Mouse (Mus musculus): ENCODE measurements around the gene A430078G23Rik. TPM values are rescaled to one million over a fixed set of nuclear protein-coding genes. Genes with fewer than 3 reads are reported as not detected.
"Not testable (repeated sequence)": the region's sequence is repeated elsewhere in the genome, so short reads cannot be mapped to it uniquely, and the experiment has no call there.

Gene A430078G23Rik
- polyA plus RNA-seq, 1 experiment from 2014 or later: not detected

DNA sequence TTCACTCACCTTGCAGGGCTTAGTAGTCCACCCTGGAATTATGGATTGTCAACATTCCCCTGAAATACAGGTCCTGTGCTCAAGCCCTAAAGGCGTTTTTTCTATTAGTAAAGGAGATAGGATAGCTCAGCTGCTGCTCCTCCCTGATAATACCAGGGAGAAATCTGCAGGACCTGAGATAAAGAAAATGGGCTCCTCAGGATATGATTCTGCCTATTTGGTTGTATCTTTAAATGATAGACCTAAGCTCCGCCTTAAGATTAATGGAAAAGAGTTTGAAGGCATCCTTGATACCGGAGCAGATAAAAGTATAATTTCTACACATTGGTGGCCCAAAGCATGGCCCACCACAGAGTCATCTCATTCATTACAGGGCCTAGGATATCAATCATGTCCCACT, 12.5 kb upstream of the A430078G23Rik start:
- WGBS: 93% methylated on average over 2 of the region's 3 CpGs
- not testable (repeated sequence) for H3K4me3 ChIP-seq (ENCODE audit: low read depth, low read length); H3K36me3 ChIP-seq (ENCODE audit: control insufficient read depth, insufficient read depth, low read length); H3K4me1 ChIP-seq (ENCODE audit: control insufficient read depth, insufficient read depth, low read length); DNase-seq (ENCODE audit: low spot score); H3K27ac ChIP-seq (ENCODE audit: low read depth, low read length); ATAC-seq (ENCODE audit: insufficient read depth, low FRiP score, low TSS enrichment); H3K9me3 ChIP-seq (ENCODE audit: control insufficient read depth, low read length); H3K9ac ChIP-seq (ENCODE audit: low read length); H3K27me3 ChIP-seq (ENCODE audit: control insufficient read depth, insufficient read depth, low read length); H3K4me2 ChIP-seq (ENCODE audit: low read depth)

DNA sequence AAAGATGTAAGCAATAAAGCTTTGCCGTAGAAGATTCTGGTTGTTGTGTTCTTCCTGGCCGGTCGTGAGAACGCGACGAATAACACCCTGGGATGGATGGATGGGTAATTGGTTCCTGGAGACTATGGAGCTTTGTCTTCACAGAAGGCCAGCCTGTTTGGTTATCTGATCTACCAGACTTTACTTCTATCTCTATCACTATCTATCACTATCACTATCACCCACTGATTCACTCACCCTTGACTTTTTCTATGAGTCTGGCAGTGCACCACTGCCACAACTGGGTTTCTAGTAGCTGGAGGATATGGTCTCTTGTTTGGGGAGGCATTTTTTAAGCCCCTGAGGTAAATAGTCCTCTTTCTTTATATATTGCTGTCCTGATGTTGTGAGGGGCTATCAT, 7.9 kb upstream of the A430078G23Rik start:
- WGBS: 97% methylated on average over 6 of the region's 6 CpGs
- ATAC-seq (ENCODE audit: insufficient read depth, low FRiP score, low TSS enrichment): no peak
- no peaks in the 10 kb centered on the region for H3K4me1 ChIP-seq (ENCODE audit: control insufficient read depth, insufficient read depth, low read length)

DNA sequence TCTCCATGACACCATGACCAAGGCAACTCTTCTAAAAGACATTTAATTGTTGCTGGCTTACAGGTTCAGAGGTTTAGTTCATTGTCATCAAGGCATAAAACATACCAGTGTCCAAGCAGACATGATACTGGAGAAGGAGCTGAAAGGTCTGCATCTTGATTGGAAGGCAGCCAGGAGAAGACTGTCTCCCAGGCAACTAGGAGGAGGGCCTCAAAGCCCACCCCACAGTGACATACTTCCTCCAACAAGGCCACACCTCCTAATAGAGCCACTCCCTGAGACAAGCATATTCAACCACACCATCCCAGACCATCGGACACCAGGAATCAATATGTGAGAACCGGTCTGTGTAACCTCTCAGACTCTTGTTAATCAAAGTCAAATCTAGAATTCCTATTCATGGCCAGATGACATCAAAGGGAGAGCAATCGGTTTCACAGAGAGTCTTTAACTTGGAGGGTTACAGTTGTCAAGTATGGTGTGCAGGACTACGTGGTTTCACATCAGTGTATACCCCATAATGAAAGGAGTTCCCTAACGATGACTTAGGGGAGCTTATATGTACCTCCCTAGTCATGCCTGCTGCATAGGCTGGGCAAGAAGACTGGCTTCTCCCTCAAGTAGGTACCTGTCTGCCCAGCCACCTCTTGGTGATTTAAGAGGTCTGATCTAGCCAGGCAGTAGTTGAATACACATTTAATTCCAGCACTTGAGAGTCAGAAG, 6.4 kb upstream of the A430078G23Rik start:
- 85% methylated on average over 5 of the region's 5 CpGs for WGBS

More for the DNA sequence above, 7.9 kb upstream of the A430078G23Rik start:
- H3K4me3 ChIP-seq (ENCODE audit: low read depth, low read length): no peak overlapping the region
- no peaks in the 10 kb centered on the region for H3K9me3 ChIP-seq (ENCODE audit: control insufficient read depth, low read length)
- no peak for DNase-seq (ENCODE audit: low spot score)
- no peaks in the 10 kb centered on the region for H3K27me3 ChIP-seq (ENCODE audit: control insufficient read depth, insufficient read depth, low read length)
- H3K9ac ChIP-seq (ENCODE audit: low read length): no peak overlapping the region
- H3K36me3 ChIP-seq (ENCODE audit: control insufficient read depth, insufficient read depth, low read length): no peaks in the 10 kb centered on the region
- H3K27ac ChIP-seq (ENCODE audit: low read depth, low read length): no peak overlapping the region
- no peak overlapping the region for H3K4me2 ChIP-seq (ENCODE audit: low read depth)

DNA sequence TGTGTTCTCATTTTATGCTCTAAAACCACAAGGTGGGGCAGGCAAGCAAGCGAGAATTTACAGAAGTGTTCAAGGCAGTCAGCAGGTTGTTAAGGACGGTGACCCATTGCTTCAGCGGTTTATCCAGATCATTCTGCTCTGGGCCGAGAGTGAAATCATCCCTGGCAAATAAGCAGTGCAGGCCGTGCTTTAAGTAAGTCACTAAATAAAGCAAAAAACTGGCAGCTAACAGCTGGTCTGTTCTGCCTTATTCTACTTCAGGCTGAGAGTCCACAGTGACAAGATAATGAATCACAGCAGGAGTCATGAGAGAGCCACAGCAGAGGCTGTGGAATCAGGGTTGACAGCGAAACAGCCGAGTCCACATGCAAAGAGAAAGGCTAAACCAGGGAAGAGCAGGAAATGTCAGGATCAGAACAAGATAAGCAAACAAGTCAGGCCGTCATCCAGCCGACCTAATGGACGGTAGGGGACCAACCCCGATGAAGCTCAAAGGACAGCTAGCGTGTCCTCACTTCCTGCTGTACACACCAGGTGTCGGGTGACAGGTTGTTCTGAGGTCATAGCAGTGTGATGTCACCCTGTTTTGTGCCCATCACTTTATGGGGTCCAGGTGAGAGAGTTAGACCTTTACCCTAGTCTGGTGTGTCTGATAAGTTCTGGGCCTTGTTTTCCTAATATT, 4.9 kb upstream of the A430078G23Rik start:
- DNase-seq (ENCODE audit: low spot score) (no peak), ATAC-seq (ENCODE audit: insufficient read depth, low FRiP score, low TSS enrichment) (no peak)
- Histone ChIP-seq H3K36me3 (ENCODE audit: control insufficient read depth, insufficient read depth, low read length) (no peaks in the 10 kb centered on the region), H3K4me1 (ENCODE audit: control insufficient read depth, insufficient read depth, low read length) (no peaks in the 10 kb centered on the region), H3K27ac (ENCODE audit: low read depth, low read length) (no peak overlapping the region), H3K4me3 (ENCODE audit: low read depth, low read length) (no peak overlapping the region), H3K9ac (ENCODE audit: low read length) (no peak overlapping the region), H3K27me3 (ENCODE audit: control insufficient read depth, insufficient read depth, low read length) (no peaks in the 10 kb centered on the region), H3K9me3 (ENCODE audit: control insufficient read depth, low read length) (no peaks in the 10 kb centered on the region), H3K4me2 (ENCODE audit: low read depth) (no peak overlapping the region)
- 58% methylated on average over 13 of the region's 13 CpGs for WGBS

More for the DNA sequence above, 6.4 kb upstream of the A430078G23Rik start:
- no peaks in the 10 kb centered on the region for H3K27me3 ChIP-seq (ENCODE audit: control insufficient read depth, insufficient read depth, low read length)
- DNase-seq (ENCODE audit: low spot score) (no peak), ATAC-seq (ENCODE audit: insufficient read depth, low FRiP score, low TSS enrichment) (no peak)
- no peak overlapping the region for H3K4me3 ChIP-seq (ENCODE audit: low read depth, low read length)
- no peak overlapping the region for H3K4me2 ChIP-seq (ENCODE audit: low read depth)
- H3K9ac ChIP-seq (ENCODE audit: low read length): no peak overlapping the region
- no peaks in the 10 kb centered on the region for H3K36me3 ChIP-seq (ENCODE audit: control insufficient read depth, insufficient read depth, low read length)
- no peak overlapping the region for H3K27ac ChIP-seq (ENCODE audit: low read depth, low read length)
- H3K4me1 ChIP-seq (ENCODE audit: control insufficient read depth, insufficient read depth, low read length): no peaks in the 10 kb centered on the region
- no peaks in the 10 kb centered on the region for H3K9me3 ChIP-seq (ENCODE audit: control insufficient read depth, low read length)

DNA sequence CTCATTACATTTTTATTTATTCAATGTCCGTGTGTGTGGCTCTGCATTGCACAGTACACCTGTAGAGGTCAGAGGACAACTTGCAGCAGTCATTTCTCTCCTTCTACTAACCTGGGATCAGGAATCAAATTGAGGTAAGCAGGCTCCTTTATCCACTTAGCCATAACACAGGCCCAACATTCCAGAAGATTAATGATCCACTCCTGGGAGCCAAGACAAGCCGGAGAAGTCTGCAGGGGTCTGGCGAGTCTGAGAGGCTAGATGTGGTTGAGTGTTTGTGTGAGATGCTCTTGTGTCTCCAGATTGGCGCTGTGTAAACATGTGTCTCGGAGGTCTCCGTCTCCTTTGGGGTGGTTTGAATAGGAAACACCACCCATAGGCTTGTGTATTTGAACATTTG, 2.5 kb upstream of the A430078G23Rik start:
- H3K4me1 ChIP-seq (ENCODE audit: control insufficient read depth, insufficient read depth, low read length): no peaks in the 10 kb centered on the region
- H3K4me2 ChIP-seq (ENCODE audit: low read depth): no peak overlapping the region
- ATAC-seq (ENCODE audit: insufficient read depth, low FRiP score, low TSS enrichment) (no peak), DNase-seq (ENCODE audit: low spot score) (no peak)
- H3K9me3 ChIP-seq (ENCODE audit: control insufficient read depth, low read length): no peaks in the 10 kb centered on the region
- no peak overlapping the region for H3K4me3 ChIP-seq (ENCODE audit: low read depth, low read length)
- no peak overlapping the region for H3K9ac ChIP-seq (ENCODE audit: low read length)
- H3K36me3 ChIP-seq (ENCODE audit: control insufficient read depth, insufficient read depth, low read length): no peaks in the 10 kb centered on the region
- 68% methylated on average over 6 of the region's 6 CpGs for WGBS
- H3K27me3 ChIP-seq (ENCODE audit: control insufficient read depth, insufficient read depth, low read length): no peaks in the 10 kb centered on the region
- H3K27ac ChIP-seq (ENCODE audit: low read depth, low read length): no peak overlapping the region

DNA sequence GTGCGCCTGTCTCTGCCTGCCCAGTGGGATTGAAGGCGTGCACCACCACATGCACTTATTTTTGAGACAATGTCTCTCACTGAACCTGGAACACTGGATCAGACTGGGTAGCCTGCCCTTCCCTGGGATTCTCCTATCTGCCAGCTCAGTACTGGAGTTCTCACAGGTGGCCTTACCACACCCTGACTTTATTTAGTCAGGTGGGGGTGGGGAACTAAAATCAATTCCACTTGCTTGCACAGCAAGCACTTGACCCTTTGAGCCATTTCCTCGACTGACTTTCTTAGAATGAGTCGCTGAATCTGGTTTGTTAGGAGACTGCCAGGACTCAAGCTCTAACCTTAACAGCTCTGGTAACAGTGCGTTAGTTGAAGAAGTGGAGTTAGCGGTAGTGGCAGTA, 500 bp upstream of the A430078G23Rik start:
- Histone ChIP-seq H3K4me3 (ENCODE audit: low read depth, low read length) (no peak overlapping the region), H3K9me3 (ENCODE audit: control insufficient read depth, low read length) (no peaks in the 10 kb centered on the region), H3K4me2 (ENCODE audit: low read depth) (no peak overlapping the region), H3K9ac (ENCODE audit: low read length) (no peak overlapping the region), H3K36me3 (ENCODE audit: control insufficient read depth, insufficient read depth, low read length) (no peaks in the 10 kb centered on the region), H3K4me1 (ENCODE audit: control insufficient read depth, insufficient read depth, low read length) (no peaks in the 10 kb centered on the region), H3K27me3 (ENCODE audit: control insufficient read depth, insufficient read depth, low read length) (no peaks in the 10 kb centered on the region), H3K27ac (ENCODE audit: low read depth, low read length) (no peak overlapping the region)
- DNase-seq (ENCODE audit: low spot score): no peak
- no peak for ATAC-seq (ENCODE audit: insufficient read depth, low FRiP score, low TSS enrichment)
- 83% methylated on average over 6 of the region's 6 CpGs for WGBS

DNA sequence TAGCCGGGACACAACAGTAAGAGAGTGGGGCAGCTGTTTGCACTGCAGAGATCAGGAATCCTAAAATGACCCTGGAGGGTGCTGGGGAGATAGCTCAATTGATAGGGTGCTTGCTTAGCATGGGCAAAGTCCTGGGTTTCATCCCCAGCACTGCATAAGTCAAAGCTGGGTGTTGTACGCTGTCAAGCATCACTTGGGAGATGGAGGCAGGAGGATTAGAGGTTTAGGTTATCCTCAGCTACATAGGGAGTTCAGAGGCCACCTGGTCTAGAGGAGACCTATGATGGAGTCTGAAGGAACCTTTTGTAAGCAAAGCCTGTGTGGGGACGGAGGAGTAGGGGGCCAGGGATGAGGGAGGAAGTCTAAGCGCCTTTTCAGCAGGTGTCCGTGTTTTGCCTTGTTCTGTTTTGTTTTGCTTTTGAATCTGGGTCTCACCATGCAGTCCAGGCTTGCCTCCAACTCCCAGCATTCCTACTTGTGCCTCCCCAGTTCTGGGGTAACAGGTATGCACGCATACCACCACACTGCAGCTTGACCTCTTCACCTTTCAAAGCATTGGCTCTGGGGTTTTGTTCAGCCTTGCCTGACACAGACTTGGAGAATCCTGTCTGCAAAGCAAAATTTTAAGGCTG, 712 bp downstream of the A430078G23Rik start:
- WGBS: 72% methylated on average over 6 of the region's 6 CpGs
- Histone ChIP-seq H3K4me1 (ENCODE audit: control insufficient read depth, insufficient read depth, low read length) (no peaks in the 10 kb centered on the region), H3K9me3 (ENCODE audit: control insufficient read depth, low read length) (no peaks in the 10 kb centered on the region), H3K36me3 (ENCODE audit: control insufficient read depth, insufficient read depth, low read length) (no peaks in the 10 kb centered on the region), H3K27ac (ENCODE audit: low read depth, low read length) (no peak overlapping the region), H3K9ac (ENCODE audit: low read length) (no peak overlapping the region), H3K4me2 (ENCODE audit: low read depth) (no peak overlapping the region), H3K27me3 (ENCODE audit: control insufficient read depth, insufficient read depth, low read length) (no peaks in the 10 kb centered on the region), H3K4me3 (ENCODE audit: low read depth, low read length) (no peak overlapping the region)
- DNase-seq (ENCODE audit: low spot score) (no peak), ATAC-seq (ENCODE audit: insufficient read depth, low FRiP score, low TSS enrichment) (no peak)

DNA sequence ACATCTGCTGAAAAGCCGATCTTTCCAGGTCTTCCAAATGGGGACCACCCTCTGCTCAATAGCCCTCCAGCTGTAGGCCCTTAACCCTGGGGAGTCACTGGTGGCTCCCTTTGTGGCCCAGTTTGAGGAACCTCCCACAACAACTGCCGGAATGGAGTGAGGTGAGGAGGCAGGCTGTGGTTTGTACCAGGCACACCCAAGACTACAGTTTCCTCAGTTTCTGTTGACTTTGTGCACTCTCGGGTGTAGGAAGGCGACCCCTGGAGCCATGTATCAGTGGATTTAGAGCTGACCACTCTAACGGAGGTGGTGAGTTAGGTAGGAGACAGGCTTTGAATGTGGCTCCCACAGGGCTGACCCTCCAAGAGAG, 1.2 kb downstream of the A430078G23Rik start:
- WGBS: 74% methylated on average over 5 of the region's 5 CpGs
- DNase-seq (ENCODE audit: low spot score) (no peak), ATAC-seq (ENCODE audit: insufficient read depth, low FRiP score, low TSS enrichment) (no peak)
- H3K27me3 ChIP-seq (ENCODE audit: control insufficient read depth, insufficient read depth, low read length): no peaks in the 10 kb centered on the region
- no peak overlapping the region for H3K9ac ChIP-seq (ENCODE audit: low read length)
- H3K4me2 ChIP-seq (ENCODE audit: low read depth): no peak overlapping the region
- H3K4me3 ChIP-seq (ENCODE audit: low read depth, low read length): no peak overlapping the region
- no peaks in the 10 kb centered on the region for H3K36me3 ChIP-seq (ENCODE audit: control insufficient read depth, insufficient read depth, low read length)
- H3K9me3 ChIP-seq (ENCODE audit: control insufficient read depth, low read length): no peaks in the 10 kb centered on the region
- no peak overlapping the region for H3K27ac ChIP-seq (ENCODE audit: low read depth, low read length)
- no peaks in the 10 kb centered on the region for H3K4me1 ChIP-seq (ENCODE audit: control insufficient read depth, insufficient read depth, low read length)

DNA sequence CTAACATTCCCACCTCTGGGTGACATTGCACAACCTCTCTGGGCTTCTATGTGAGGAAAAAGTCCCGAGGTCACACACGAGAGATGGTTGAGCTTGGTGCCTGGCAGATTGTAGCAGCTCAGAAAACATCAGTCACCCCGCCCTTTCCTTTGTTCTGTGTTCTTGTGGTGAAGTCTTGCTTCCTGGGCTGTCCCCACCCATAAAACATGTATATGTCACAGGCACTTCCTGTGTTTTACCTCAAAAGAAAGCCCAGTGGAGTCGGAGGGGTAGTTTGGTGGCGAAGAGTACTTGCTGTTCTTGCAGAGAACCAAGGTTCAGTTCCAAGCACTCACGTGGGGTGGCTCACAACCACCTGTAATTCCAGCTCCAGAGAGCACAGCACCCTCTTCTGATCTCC, 2.4 kb downstream of the A430078G23Rik start:
- H3K9ac ChIP-seq (ENCODE audit: low read length): no peak overlapping the region
- H3K36me3 ChIP-seq (ENCODE audit: control insufficient read depth, insufficient read depth, low read length): no peaks in the 10 kb centered on the region
- H3K4me1 ChIP-seq (ENCODE audit: control insufficient read depth, insufficient read depth, low read length): no peaks in the 10 kb centered on the region
- no peak overlapping the region for H3K4me3 ChIP-seq (ENCODE audit: low read depth, low read length)
- DNase-seq (ENCODE audit: low spot score) (no peak), ATAC-seq (ENCODE audit: insufficient read depth, low FRiP score, low TSS enrichment) (no peak)
- H3K9me3 ChIP-seq (ENCODE audit: control insufficient read depth, low read length): no peaks in the 10 kb centered on the region
- no peaks in the 10 kb centered on the region for H3K27me3 ChIP-seq (ENCODE audit: control insufficient read depth, insufficient read depth, low read length)
- H3K27ac ChIP-seq (ENCODE audit: low read depth, low read length): no peak overlapping the region
- 86% methylated on average over 6 of the region's 6 CpGs for WGBS
- no peak overlapping the region for H3K4me2 ChIP-seq (ENCODE audit: low read depth)
